Mouse (Mus musculus) liver, postnatal 0 days (tissue): Measurements from ENCODE around the gene Ppef2.

Experiments
- CTCF ChIP-seq: sonication (generic); IDR thresholded peaks from 2 replicates; pipeline ENCODE4 v1.5.1; 2016; ENCODE audit warnings: antibody characterized with exemption, low read depth
- EP300 ChIP-seq: IDR thresholded peaks from 2 replicates; pipeline ENCODE4 v1.6.1; 2016; ENCODE audit warnings: antibody characterized with exemption, low read depth, mild to moderate bottlenecking

- TF ChIP-seq CTCF (no peak), EP300 (no peak)
These were observed 11.2 kb downstream of the Ppef2 start for GRCm38 (mm10) chr5:92244900-92245299.
